ENCODE assay signal across 9 mouse cellular contexts in the genomic region with DNA sequence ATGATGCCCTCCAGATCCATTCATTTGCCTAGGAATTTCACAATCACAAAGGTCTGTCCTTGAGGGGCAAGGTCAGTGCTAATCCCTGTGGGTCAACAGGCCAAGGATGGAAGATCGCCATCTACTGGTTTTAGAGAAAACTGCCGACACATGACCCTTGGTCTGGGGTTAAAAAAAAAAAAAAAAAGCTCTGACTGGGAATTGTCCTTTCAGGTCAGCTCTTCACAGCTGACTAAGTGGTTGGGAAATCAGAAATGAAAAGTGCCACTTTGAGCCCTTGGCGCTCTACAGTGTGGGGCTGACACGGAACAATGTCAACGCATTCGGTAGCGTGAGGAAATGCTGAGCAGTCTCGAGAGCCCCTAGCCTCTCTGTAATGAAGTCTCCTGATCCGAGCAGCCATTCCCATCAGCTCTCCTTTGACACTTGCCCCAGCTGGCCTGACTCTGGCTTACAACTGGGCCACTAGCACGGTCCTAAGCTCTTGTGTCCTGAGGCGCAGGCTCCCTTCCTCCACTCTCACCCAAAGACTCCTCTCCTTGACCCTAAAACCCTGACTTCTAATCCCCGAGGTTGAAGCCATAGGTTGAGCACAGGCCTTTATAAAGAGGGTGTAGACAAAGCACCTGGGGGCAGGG.
DNase-seq lines count a peak whose midpoint lies in the region; ATAC-seq lines count a peak whose summit lies in the region.
"Had no signal": no experiment of that assay in that cellular context is flagged by ENCODE, and none has a peak within 500 bp of the region (broad histone marks: within the 10 kb centered on the region; RNA-seq: fewer than 3 reads in every experiment).

No protein-coding gene starts in this region.

- peaks cover 27% of the 10 kb centered on the region for H3K4me1 ChIP-seq in hindbrain, embryonic 10.5 days (replicated peaks)
- peaks cover 15% of the 10 kb centered on the region for H3K4me1 ChIP-seq in hindbrain, embryonic 12.5 days
- H3K4me1 ChIP-seq in heart, embryonic 14.5 days (ENCODE audit: control insufficient read depth in 2 of 2, insufficient read depth in 2 of 2, low read length in 2 of 2) = peaks cover 19 to 43% of the 10 kb centered on the region in 2 experiments

- no peaks in the 10 kb centered on the region for H3K9me3 ChIP-seq in hindbrain, embryonic 10.5 days
- no peaks in the 10 kb centered on the region for H3K9me3 ChIP-seq in hindbrain, embryonic 12.5 days (replicated peaks)
- H3K9me3 ChIP-seq in heart, embryonic 14.5 days (ENCODE audit: control insufficient read depth, low read length) = no peaks in the 10 kb centered on the region

- peak; percentile 39 for DNase-seq in hindbrain, embryonic 10.5 days (ENCODE audit: low spot score)
- peak; percentile 8 for DNase-seq in NIH3T3 (ENCODE audit: low read depth)
- peak; percentile 60 for DNase-seq in lung, postnatal 14 days
- DNase-seq in left cerebral cortex, adult 8-10 months (ENCODE audit: low spot score in 2 of 2) = no peak
- DNase-seq in spleen, adult 18-20 months = no peak

- no peak overlapping the region for H3K9ac ChIP-seq in hindbrain, embryonic 12.5 days
- H3K9ac ChIP-seq in heart, embryonic 14.5 days (ENCODE audit: low read length) = peak overlapping the region; percentile 41; the same call in 1 of the 2 replicates

- H3K4me2 ChIP-seq in hindbrain, embryonic 12.5 days (replicated peaks) = no peak overlapping the region
- peak overlapping the region; percentile 27 for H3K4me2 ChIP-seq in heart, embryonic 14.5 days (ENCODE audit: low read length)

- no peak for ATAC-seq in hindbrain, embryonic 12.5 days (ENCODE audit: low FRiP score)
- ATAC-seq in heart, embryonic 14.5 days (ENCODE audit: insufficient number of reproducible peaks, insufficient read depth, low FRiP score, low read depth) = peak; percentile 62; the same call in 1 of the 2 replicates
- ATAC-seq in erythroblast, adult 5-6 weeks (replicated peaks; ENCODE audit: low FRiP score, poor library complexity, severe bottlenecking) = no peak

- peak overlapping the region; percentile 24 for H3K27ac ChIP-seq in hindbrain, embryonic 10.5 days
- no peak overlapping the region for H3K27ac ChIP-seq in hindbrain, embryonic 12.5 days
- peak overlapping the region; percentile 92 to 93 for H3K27ac ChIP-seq in heart, embryonic 14.5 days (replicated peaks in 1 of 2; ENCODE audit: control insufficient read depth in 1 of 2, insufficient read depth in 1 of 2, low read depth in 2 of 2, low read length in 2 of 2)
- H3K27ac ChIP-seq: macrophage had no signal

- H3K27me3 ChIP-seq in hindbrain, embryonic 10.5 days (ENCODE audit: insufficient read depth, poor library complexity, severe bottlenecking) = no peaks in the 10 kb centered on the region
- no peaks in the 10 kb centered on the region for H3K27me3 ChIP-seq in hindbrain, embryonic 12.5 days
- no peaks in the 10 kb centered on the region for H3K27me3 ChIP-seq in heart, embryonic 14.5 days (ENCODE audit: control insufficient read depth, insufficient read depth, low read length)

- WGBS in hindbrain, embryonic 10.5 days = 32% methylated on average over 12 of the region's 12 CpGs
- WGBS in hindbrain, embryonic 12.5 days = 37% methylated on average over 12 of the region's 12 CpGs
- WGBS in heart, embryonic 14.5 days = 16% methylated on average over 12 of the region's 12 CpGs

- no peaks in the 10 kb centered on the region for H3K36me3 ChIP-seq in hindbrain, embryonic 10.5 days
- H3K36me3 ChIP-seq in hindbrain, embryonic 12.5 days = no peaks in the 10 kb centered on the region
- H3K36me3 ChIP-seq in heart, embryonic 14.5 days (ENCODE audit: control insufficient read depth, insufficient read depth, low read length) = no peaks in the 10 kb centered on the region

- H3K4me3 ChIP-seq in hindbrain, embryonic 10.5 days = no peak overlapping the region
- no peak overlapping the region for H3K4me3 ChIP-seq in hindbrain, embryonic 12.5 days
- no peak overlapping the region for H3K4me3 ChIP-seq in heart, embryonic 14.5 days (ENCODE audit: control insufficient read depth in 1 of 2, insufficient read depth in 1 of 2, low read depth in 1 of 2, low read length in 2 of 2)

Comparison
In these comparisons a context has a peak if more than half of its experiments do, and no peak if none do; other contexts are left out.
1. DNase-seq: peak in hindbrain, embryonic 10.5 days (single experiment), NIH3T3 (single experiment) and lung, postnatal 14 days (single experiment); none in left cerebral cortex, adult 8-10 months (0 of 2) and spleen, adult 18-20 months (0 of 2).